Mouse (Mus musculus) limb, embryonic 12.5 days (tissue): ENCODE results near the gene Pomt2. TPM values are rescaled to one million over a fixed set of nuclear protein-coding genes. Genes with fewer than 3 reads are reported as not detected.

Source experiments
- ATAC-seq: fragments of 200-750 bp; cut with Nextera tagmentation; 2 replicates; pipeline ENCODE4 v1.8.0; 2017; ENCODE audit warnings: low read depth, moderate TSS enrichment; ENCODE audit not compliant: insufficient number of reproducible peaks, insufficient read depth, low FRiP score, low TSS enrichment
- H3K27ac ChIP-seq: fragments of 300-500 bp; sonication (generic); 2 replicates; pipeline ENCODE4 v1.5.1; 2016; ENCODE audit warnings: mild to moderate bottlenecking, moderate library complexity
- H3K27me3 ChIP-seq: fragments of 300-500 bp; sonication (generic); 2 replicates; pipeline ENCODE4 v1.6.1; 2016; ENCODE audit warnings: mild to moderate bottlenecking, moderate library complexity
- H3K36me3 ChIP-seq: fragments of 300-500 bp; sonication (generic); 2 replicates; pipeline ENCODE4 v1.6.1; 2016; ENCODE audit warnings: mild to moderate bottlenecking, moderate library complexity
- H3K4me1 ChIP-seq: fragments of 300-500 bp; sonication (generic); replicated peaks from 2 replicates; pipeline ENCODE4 v1.6.1; 2016
- H3K4me2 ChIP-seq: fragments of 300-500 bp; sonication (generic); 2 replicates; pipeline ENCODE4 v1.6.1; 2016; ENCODE audit warnings: mild to moderate bottlenecking, moderate library complexity
- H3K4me3 ChIP-seq: fragments of 300-500 bp; sonication (generic); replicated peaks from 2 replicates; pipeline ENCODE4 v1.5.1; 2016; ENCODE audit warnings: mild to moderate bottlenecking
- H3K9ac ChIP-seq: fragments of 300-500 bp; sonication (generic); replicated peaks from 2 replicates; pipeline ENCODE4 v1.6.1; 2016; ENCODE audit warnings: mild to moderate bottlenecking, moderate library complexity
- H3K9me3 ChIP-seq: fragments of 300-500 bp; sonication (generic); 2 replicates; pipeline ENCODE4 v1.6.1; 2016; ENCODE audit warnings: mild to moderate bottlenecking, moderate library complexity
- WGBS: fragments of 180-500 bp; shearing (Covaris S2); methylation state at CpG from one replicate; pipeline ENCODE4 v1.1.7; 2016; 5-methylcytosine and 5-hydroxymethylcytosine counted together
- polyA plus RNA-seq: library from polyadenylated mRNA; unstranded; fragments of >200 nt; fragmentation: Nextera tagmentation; extraction: Ambion mirVana; gene quantifications from 2 replicates; pipeline ENCODE4 v1.2.1, GENCODE M21; 2016

Pomt2 gene
- polyA plus RNA-seq, 1 experiment from 2014 or later = 16.4 TPM

DNA sequence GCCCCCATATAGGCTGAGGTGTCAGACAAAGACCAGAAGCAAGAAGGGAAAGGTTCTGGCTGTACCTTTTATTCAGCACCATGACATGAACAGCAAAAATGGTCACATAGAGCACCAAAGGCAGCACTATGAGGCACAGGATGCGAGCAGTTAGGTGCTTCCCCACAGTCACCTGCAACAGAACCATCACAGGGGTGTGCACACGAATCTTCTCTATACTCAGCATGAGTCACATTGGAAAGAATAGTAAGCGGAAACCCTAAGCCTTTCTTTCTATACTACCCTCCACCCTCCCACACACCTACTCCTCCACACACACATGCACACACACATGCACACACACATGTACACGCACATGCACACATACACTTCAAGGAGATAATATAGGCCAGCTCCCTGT lies 17.5 kb downstream of the Pomt2 start:
- H3K9ac ChIP-seq = no peak overlapping the region
- H3K9me3 ChIP-seq = no peaks in the 10 kb centered on the region
- no peaks in the 10 kb centered on the region for H3K27me3 ChIP-seq
- H3K4me3 ChIP-seq = no peak overlapping the region
- no peak overlapping the region for H3K4me2 ChIP-seq
- 88% methylated on average over 4 of the region's 4 CpGs for WGBS
- no peak for ATAC-seq
- H3K4me1 ChIP-seq = no peaks in the 10 kb centered on the region
- peaks cover 48% of the 10 kb centered on the region for H3K36me3 ChIP-seq
- no peak overlapping the region for H3K27ac ChIP-seq

DNA sequence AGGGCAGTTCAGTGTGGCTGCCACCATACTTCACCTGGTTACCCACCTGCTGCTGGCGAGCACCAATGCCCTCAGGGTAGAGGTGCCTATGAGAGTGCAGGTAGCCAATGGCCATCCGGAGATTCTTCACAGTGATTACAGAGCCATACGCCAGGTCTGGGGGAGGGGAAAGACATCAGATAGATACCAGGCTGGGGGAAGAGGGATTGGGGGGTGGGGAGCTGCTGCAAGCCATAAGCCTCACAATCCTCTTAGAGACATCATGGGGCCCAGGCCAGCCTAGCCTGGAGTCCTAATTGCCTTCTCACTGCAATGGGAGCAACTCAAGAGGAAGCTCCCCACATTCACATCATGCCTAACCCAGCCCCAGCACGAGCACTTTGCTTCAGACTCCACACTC lies 20.5 kb downstream of the Pomt2 start:
- no peaks in the 10 kb centered on the region for H3K9me3 ChIP-seq
- peaks cover 52% of the 10 kb centered on the region for H3K36me3 ChIP-seq
- no peak overlapping the region for H3K4me2 ChIP-seq
- no peak overlapping the region for H3K9ac ChIP-seq
- no peaks in the 10 kb centered on the region for H3K27me3 ChIP-seq
- no peak overlapping the region for H3K4me3 ChIP-seq
- H3K27ac ChIP-seq = no peak overlapping the region
- WGBS = 70% methylated on average over 4 of the region's 4 CpGs
- no peak for ATAC-seq
- H3K4me1 ChIP-seq = no peaks in the 10 kb centered on the region

DNA sequence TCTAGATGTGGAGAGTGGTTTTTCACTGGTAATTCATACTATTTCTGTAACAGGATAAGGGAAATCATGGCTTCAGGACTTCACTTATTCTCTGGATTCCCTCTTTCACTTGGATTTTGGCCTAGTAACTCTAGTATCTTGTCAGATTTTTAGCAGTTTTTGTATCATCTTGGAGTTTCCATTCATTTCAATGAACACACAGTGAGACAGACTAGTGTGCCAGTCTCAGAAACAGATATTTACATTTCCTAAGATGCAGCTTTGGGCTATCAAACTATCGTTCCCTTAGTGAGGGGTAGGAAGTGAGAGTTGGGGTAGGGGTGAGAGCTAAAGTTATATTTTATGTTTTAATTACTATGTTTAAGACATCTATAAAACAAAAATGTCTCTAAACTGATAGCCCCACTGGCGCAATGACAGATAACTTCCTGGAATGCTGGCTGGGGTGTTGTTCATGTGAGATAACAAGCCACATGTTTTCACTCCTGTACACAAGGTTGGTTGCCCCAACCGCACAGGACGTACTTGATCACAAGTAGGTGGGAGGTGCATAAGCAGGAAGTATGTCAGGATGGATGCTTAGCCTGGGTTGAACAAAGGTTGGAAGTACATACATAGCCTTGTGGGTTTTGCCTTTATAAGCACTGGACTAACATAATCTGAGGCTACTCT lies 25.7 kb downstream of the Pomt2 start:
- Histone ChIP-seq H3K4me3 (no peak overlapping the region), H3K4me1 (no peaks in the 10 kb centered on the region), H3K4me2 (no peak overlapping the region), H3K36me3 (peaks cover 53% of the 10 kb centered on the region), H3K27ac (no peak overlapping the region), H3K9ac (no peak overlapping the region), H3K27me3 (no peaks in the 10 kb centered on the region), H3K9me3 (no peaks in the 10 kb centered on the region)
- no peak for ATAC-seq
- WGBS = 91% methylated on average over 4 of the region's 4 CpGs

DNA sequence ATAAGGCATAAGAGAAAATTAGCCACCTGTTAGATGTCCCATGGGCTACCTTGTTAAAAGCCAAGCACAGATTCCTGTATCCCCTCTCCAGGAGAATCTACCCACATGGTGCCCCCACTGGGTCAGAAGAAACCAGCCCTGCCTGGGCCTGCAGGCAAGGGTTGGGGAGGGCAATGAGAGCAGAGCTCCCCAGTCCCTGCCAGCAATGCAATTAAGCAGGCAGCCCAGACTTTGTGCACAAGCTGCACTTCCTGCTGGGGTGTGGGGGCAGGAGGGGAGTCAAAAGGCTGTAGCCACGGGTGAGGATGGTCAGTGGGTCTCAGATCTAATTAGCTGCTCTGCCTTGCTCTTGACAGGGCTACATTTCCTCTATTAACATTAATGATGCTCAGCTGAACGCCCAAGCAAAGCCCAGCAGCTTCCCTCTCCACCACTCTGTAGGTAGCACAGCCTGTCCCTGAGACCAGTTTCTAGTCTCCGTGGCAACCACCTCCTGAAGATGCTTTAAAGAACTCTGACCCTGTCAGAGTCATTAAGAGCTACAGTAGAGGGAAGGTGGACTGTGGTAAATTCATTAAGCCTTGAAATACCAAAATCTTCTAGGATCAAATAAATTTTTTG lies 40.3 kb downstream of the Pomt2 start:
- Histone ChIP-seq H3K36me3 (peaks cover 27% of the 10 kb centered on the region), H3K4me1 (peaks cover 8% of the 10 kb centered on the region), H3K9me3 (no peaks in the 10 kb centered on the region), H3K27ac (0 out of 2 replicates have a peak overlapping the region, but pooled peaks have one; percentile 23), H3K4me3 (no peak overlapping the region), H3K9ac (no peak overlapping the region), H3K27me3 (peaks cover 18% of the 10 kb centered on the region), H3K4me2 (no peak overlapping the region)
- WGBS = 24% methylated on average over 3 of the region's 3 CpGs
- no peak for ATAC-seq

DNA sequence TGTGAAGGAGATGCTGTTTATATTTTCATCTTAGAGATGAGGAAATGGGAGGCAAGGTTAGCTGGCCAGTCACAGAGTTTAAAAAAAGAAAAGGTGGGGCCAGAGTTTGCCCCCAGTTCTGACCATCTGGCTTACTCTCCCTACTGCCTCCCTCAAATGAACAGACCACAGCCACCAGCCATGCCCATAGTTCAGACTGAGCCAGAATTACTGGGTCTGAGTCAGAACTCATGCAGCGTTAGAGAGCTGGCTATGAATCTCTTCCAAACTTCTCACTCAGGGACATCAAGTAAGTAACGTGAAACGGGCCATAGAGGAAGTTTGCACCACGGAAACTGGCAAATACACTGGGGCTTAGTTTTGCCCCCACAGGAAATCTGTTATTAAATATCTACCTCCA lies 43.0 kb downstream of the Pomt2 start:
- peaks cover 18% of the 10 kb centered on the region for H3K4me1 ChIP-seq
- 85% methylated on average over 4 of the region's 4 CpGs for WGBS
- H3K27me3 ChIP-seq = peaks cover 44% of the 10 kb centered on the region
- no peak overlapping the region for H3K9ac ChIP-seq
- H3K9me3 ChIP-seq = no peaks in the 10 kb centered on the region
- H3K36me3 ChIP-seq = peaks cover 7% of the 10 kb centered on the region
- H3K4me3 ChIP-seq = no peak overlapping the region
- ATAC-seq = no peak
- H3K27ac ChIP-seq = no peak overlapping the region
- H3K4me2 ChIP-seq = no peak overlapping the region

DNA sequence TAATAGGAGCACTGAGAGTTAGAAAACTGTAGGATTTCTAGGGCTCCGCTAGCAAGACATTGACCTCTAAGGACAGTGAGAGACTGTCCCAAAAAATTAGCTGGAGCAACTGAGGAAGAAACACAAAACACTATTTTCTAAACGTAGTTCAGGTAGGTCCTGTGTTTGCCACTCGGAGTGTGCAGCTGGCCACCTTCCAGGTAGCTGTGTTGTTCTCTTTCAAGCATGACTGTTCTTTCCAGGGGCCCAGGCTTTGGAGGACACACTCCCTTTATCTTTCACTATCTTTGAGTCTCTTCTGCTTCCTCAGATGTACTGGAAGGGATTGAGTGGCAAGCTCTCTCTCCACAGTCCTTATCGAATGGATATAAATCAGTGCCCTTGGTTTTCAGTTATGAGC lies 44.3 kb downstream of the Pomt2 start:
- H3K27ac ChIP-seq = no peak overlapping the region
- no peak overlapping the region for H3K9ac ChIP-seq
- H3K36me3 ChIP-seq = 0 out of 2 replicates have a peak, but pooled peaks cover 5% of the 10 kb centered on the region
- no peaks in the 10 kb centered on the region for H3K9me3 ChIP-seq
- no peak for ATAC-seq
- H3K4me3 ChIP-seq = no peak overlapping the region
- WGBS = 90% methylated on average over 4 of the region's 4 CpGs
- H3K4me2 ChIP-seq = no peak overlapping the region
- H3K27me3 ChIP-seq = peaks cover 56% of the 10 kb centered on the region
- peaks cover 18% of the 10 kb centered on the region for H3K4me1 ChIP-seq

DNA sequence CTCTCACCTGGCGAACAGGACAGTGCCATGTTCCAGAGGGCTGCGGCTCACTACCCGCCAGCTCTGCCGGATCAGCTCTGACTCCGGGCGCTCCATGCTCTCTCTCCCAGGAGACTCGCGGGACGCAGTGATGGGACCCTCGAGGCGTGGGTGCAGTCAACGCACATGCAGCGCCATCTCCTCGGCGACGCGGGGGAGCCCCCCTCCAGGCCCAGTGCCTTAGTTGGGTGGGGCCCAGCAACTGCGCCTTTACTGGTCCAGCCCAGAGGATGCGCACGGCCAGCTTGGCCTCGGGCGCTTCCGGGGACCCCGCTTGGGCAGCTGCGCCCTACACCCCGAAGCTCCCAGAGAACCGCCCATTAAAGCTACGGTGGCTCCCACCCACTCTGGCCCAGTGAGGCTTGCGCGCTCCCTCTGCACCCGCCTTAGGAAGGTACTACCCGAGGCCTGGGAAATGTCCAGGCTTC lies 45.6 kb downstream of the Pomt2 start, which contains the start of gene Ngb:
Gene Ngb, minus strand, starts transcription at position 375 of the 467 bp plus-strand sequence.
- WGBS = 3% methylated on average over 32 of the region's 32 CpGs
- Histone ChIP-seq H3K4me1 (peaks cover 12% of the 10 kb centered on the region), H3K4me2 (peak within 1 kb of the TSS; percentile 61), H3K36me3 (no peaks in the 10 kb centered on the region), H3K4me3 (peak within 1 kb of the TSS; percentile 34), H3K9me3 (no peaks in the 10 kb centered on the region), H3K27ac (no peak within 1 kb of the TSS), H3K27me3 (peaks cover 66% of the 10 kb centered on the region), H3K9ac (peak within 1 kb of the TSS; percentile 31)
- ATAC-seq = no peak

DNA sequence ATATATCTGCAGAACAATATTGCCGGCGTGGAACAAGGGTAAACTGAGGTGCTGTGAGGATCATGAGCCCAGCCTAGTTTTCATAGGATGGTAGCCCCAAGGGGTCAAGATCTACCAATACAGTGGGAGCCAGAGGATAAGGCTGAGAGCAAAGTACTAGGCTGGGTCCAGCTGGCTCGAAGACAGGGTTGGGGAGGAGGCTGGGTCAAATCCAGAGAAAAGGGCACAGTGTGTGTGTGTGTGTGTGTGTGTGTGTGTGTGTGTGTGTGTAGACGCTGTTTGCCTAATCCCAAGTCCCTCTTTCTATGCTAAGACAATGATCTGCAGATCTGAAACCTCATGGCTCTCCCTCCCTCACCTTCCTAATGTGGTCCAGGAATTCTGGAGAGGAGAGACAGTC lies 47.4 kb downstream of the Pomt2 start:
- no peak overlapping the region for H3K9ac ChIP-seq
- ATAC-seq = no peak
- no peaks in the 10 kb centered on the region for H3K36me3 ChIP-seq
- H3K4me2 ChIP-seq = no peak overlapping the region
- H3K27ac ChIP-seq = no peak overlapping the region
- H3K9me3 ChIP-seq = no peaks in the 10 kb centered on the region
- WGBS = 80% methylated on average over 4 of the region's 4 CpGs
- H3K27me3 ChIP-seq = peaks cover 66% of the 10 kb centered on the region
- H3K4me3 ChIP-seq = no peak overlapping the region
- H3K4me1 ChIP-seq = peaks cover 10% of the 10 kb centered on the region

DNA sequence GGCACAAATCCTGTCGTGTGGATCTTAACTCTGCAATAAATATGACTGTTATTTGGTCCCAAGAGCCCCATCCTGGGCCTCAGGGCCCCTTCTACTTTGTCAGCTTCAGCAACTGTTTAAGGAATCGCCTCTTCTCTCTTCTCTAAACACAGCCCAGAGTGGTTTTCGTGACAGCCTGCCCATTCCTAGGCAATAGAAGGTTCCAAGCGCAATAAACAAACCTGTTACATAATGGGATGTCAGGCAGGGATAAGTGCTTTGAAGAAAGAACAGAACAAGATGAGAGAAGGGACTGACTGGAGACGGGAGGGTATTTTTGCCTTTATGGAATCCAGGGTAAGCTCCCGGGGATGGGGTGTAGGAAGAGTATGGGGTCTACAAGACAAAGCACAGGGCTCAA lies 54.1 kb downstream of the Pomt2 start:
- 48% methylated on average over 6 of the region's 6 CpGs for WGBS
- no peak for ATAC-seq
- Histone ChIP-seq H3K4me1 (no peaks in the 10 kb centered on the region), H3K4me3 (no peak overlapping the region), H3K27me3 (peaks cover 11% of the 10 kb centered on the region; the same call in 1 of the 2 replicates), H3K27ac (no peak overlapping the region), H3K9ac (no peak overlapping the region), H3K4me2 (no peak overlapping the region), H3K9me3 (no peaks in the 10 kb centered on the region), H3K36me3 (no peaks in the 10 kb centered on the region)

DNA sequence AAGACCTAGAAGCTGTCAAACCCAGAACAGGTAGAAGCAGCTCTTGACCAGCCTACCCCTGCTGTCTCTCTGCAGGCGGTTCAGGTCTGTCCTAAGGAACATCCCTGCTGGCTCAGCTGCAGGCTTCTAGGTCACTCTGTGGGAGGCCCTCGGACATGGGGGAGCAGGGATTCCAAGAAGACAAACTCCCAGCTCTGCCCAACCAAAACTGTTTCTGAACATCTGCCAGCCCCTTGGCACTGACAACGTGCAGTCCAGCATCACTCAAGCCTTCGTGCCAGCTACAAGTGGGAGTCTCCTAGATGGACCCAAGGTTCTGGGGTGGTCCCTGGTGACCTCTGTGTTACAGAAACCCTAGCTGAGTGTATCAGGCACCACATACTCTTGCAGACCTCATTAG lies 54.5 kb downstream of the Pomt2 start:
- H3K9ac ChIP-seq = no peak overlapping the region
- 76% methylated on average over 4 of the region's 4 CpGs for WGBS

DNA sequence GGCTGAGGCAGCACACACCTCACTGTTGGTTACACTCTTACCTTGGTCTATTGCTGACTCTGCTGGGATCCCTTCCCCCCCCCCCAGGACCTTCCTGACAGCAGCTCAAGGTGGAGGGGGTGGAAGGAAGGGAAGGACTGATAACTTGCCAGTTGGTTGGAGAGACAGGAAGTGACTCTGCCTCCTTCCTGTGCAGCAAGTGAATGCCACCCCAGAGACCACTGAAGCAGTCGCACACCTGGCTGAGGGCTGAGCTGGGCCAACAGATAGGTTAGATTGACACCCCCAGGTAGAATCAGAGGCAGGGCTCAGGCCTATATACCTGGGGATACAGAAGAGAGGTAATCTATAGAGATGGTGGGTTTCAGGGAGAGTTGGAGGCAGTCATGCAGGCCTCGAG lies 55.9 kb downstream of the Pomt2 start:
- Histone ChIP-seq H3K4me2 (no peak overlapping the region), H3K4me3 (no peak overlapping the region), H3K27ac (no peak overlapping the region), H3K27me3 (no peaks in the 10 kb centered on the region), H3K36me3 (no peaks in the 10 kb centered on the region), H3K4me1 (no peaks in the 10 kb centered on the region), H3K9me3 (no peaks in the 10 kb centered on the region), H3K9ac (no peak overlapping the region)
- 91% methylated on average over 2 of the region's 2 CpGs for WGBS
- no peak for ATAC-seq

More for the DNA sequence above, 54.5 kb downstream of the Pomt2 start:
- no peaks in the 10 kb centered on the region for H3K4me1 ChIP-seq
- ATAC-seq = no peak
- H3K27me3 ChIP-seq = 0 out of 2 replicates have a peak, but pooled peaks cover 7% of the 10 kb centered on the region
- H3K4me2 ChIP-seq = no peak overlapping the region
- H3K36me3 ChIP-seq = no peaks in the 10 kb centered on the region
- no peak overlapping the region for H3K27ac ChIP-seq
- H3K9me3 ChIP-seq = no peaks in the 10 kb centered on the region
- H3K4me3 ChIP-seq = no peak overlapping the region
